Comparison of ENCODE assay signal across 26 mouse cellular contexts in the genomic region with DNA sequence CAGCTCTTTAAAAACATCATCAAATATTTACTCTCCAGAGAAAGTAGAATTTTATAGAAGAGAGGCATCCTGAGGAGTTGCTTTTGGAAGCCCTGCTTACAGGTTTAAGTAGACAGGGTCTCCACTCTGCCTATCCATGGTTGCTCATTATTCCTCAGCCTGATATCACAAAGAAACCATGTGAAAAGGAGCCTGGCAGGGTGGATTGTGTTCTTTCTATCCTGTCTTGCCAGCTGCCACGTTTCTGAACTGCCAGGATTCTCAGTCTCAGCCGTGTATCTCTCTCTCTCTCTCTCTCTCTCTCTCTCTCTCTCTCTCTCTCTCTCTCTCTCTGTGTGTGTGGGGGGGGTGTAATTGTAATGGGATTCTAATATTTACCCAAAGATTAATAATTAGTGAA.
"Had no signal": no experiment of that assay in that cellular context is flagged by ENCODE, and none has a peak within 500 bp of the region (broad histone marks: within the 10 kb centered on the region; RNA-seq: fewer than 3 reads in every experiment).

No protein-coding gene starts in this region.

- H3K4me1 ChIP-seq: heart, embryonic 15.5 days; intestine, embryonic 15.5 days; liver, embryonic 12.5 days had no signal

- H3K9me3 ChIP-seq: heart, embryonic 13.5 days; heart, embryonic 15.5 days; hindbrain, embryonic 13.5 days; hindbrain, embryonic 15.5 days; intestine, embryonic 15.5 days; kidney, embryonic 15.5 days; limb, embryonic 13.5 days; limb, embryonic 15.5 days; liver, embryonic 12.5 days had no signal

- H3K36me3 ChIP-seq: heart, embryonic 13.5 days; heart, embryonic 15.5 days; hindbrain, embryonic 13.5 days; hindbrain, embryonic 15.5 days; intestine, embryonic 15.5 days; kidney, embryonic 15.5 days; limb, embryonic 13.5 days; limb, embryonic 15.5 days; liver, embryonic 12.5 days had no signal

- H3K4me2 ChIP-seq: heart, embryonic 11.5 days; heart, embryonic 13.5 days; heart, embryonic 15.5 days; hindbrain, embryonic 13.5 days; hindbrain, embryonic 15.5 days; intestine, embryonic 15.5 days; kidney, embryonic 15.5 days; limb, embryonic 13.5 days; limb, embryonic 15.5 days; liver, embryonic 12.5 days had no signal

- DNase-seq: gastrocnemius, postnatal 14 days; gastrocnemius, postnatal 36 days; heart, adult 2 months; heart, postnatal 14 days; heart, postnatal 4 days; kidney, adult 18-20 months; kidney, adult 8-10 months; kidney, postnatal 14 days; kidney, postnatal 36 days; layer of hippocampus, adult 9-11 months; layer of hippocampus, postnatal 36 days; left cerebral cortex, postnatal 4 days had no signal

- H3K27ac ChIP-seq: heart, adult 2 months; heart, embryonic 13.5 days; heart, embryonic 15.5 days; hindbrain, embryonic 13.5 days; hindbrain, embryonic 15.5 days; intestine, embryonic 15.5 days; kidney, embryonic 15.5 days; kidney, postnatal 0 days; limb, embryonic 13.5 days; limb, embryonic 15.5 days; liver, embryonic 12.5 days; liver, embryonic 14.5 days had no signal

- H3K4me3 ChIP-seq: heart, adult 2 months; heart, embryonic 13.5 days; heart, embryonic 15.5 days; hindbrain, embryonic 13.5 days; hindbrain, embryonic 15.5 days; intestine, embryonic 15.5 days; kidney, embryonic 15.5 days; limb, embryonic 13.5 days; limb, embryonic 15.5 days; liver, embryonic 12.5 days had no signal

- H3K27me3 ChIP-seq: heart, embryonic 13.5 days; heart, embryonic 15.5 days; hindbrain, embryonic 15.5 days; intestine, embryonic 15.5 days; liver, embryonic 12.5 days had no signal

- ATAC-seq: inflammation-experienced regulatory T-cells, adult 6 months; intestine, embryonic 15.5 days; intestine, postnatal 0 days; liver, embryonic 12.5 days had no signal

- H3K9ac ChIP-seq: heart, embryonic 13.5 days; heart, embryonic 15.5 days; hindbrain, embryonic 13.5 days; hindbrain, embryonic 15.5 days; intestine, embryonic 15.5 days; kidney, embryonic 15.5 days; limb, embryonic 13.5 days; limb, embryonic 15.5 days; liver, embryonic 12.5 days; liver, embryonic 14.5 days had no signal
